Mouse (Mus musculus) spleen, adult 2 months (tissue): ENCODE data around the gene Rell1.

Source experiments
- CTCF ChIP-seq: fragments of 200-500 bp; IDR thresholded peaks from 2 replicates; pipeline ENCODE4 v1.5.1; 2011; ENCODE audit warnings: mild to moderate bottlenecking, inconsistent platforms; ENCODE audit not compliant: insufficient read depth, insufficient read length, insufficient replicate concordance; ENCODE audit errors: extremely low read depth
- POLR2A ChIP-seq: fragments of 200-500 bp; IDR thresholded peaks from 2 replicates; pipeline ENCODE4 v1.6.1; 2011; ENCODE audit warnings: low read depth, low read length, inconsistent platforms

DNA sequence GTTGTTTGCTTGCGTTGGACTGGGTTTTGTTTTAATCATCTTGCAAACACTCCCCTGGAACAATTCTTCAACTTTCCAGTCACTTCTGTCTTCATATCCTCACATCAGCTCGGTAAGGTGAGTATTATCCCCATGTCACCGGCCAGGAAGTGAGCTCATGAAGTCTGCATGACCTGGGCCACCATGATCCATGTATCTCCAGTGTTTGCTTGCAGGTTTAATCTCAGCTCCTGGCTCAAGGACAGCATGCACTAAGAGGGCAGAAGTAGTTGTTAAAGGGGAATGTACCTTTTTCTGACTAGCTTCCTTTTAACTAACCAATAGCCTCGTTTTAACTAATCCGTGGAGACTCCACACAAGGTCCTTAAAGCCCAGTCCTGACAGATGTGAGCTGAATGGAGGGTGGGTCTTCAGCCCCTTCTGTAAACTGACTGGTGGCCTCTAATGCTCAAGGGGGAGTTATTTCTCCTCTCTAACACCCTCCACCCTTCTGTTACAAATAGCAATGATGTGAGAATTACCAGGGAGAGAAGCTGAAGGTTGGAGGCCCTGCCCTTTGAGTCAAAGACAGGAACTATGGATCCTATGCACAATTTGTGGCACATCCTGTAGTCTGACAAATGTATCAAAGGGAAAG lies 897 bp upstream of the Rell1 start:
- TF ChIP-seq CTCF (no peak), POLR2A (no peak)
